Mouse (Mus musculus): ENCODE results near the gene Fgd2.

Gene Fgd2

GRCm38 (mm10) chr17:29399241-29399910 is 38.7 kb downstream of the Fgd2 start:
- peak; percentile 32 for DNase-seq

GRCm38 (mm10) chr17:29400044-29400443 is 39.3 kb downstream of the Fgd2 start:
- no peak for DNase-seq

GRCm38 (mm10) chr17:29401741-29402268 is 41.1 kb downstream of the Fgd2 start:
- DNase-seq, result no peak

GRCm38 (mm10) chr17:29403179-29403578 is 42.5 kb downstream of the Fgd2 start:
- no peak for DNase-seq

- no peak for DNase-seq
These were observed 44.8 kb downstream of the Fgd2 start for GRCm38 (mm10) chr17:29405501-29405900.

GRCm38 (mm10) chr17:29406077-29406476 is 45.4 kb downstream of the Fgd2 start:
- DNase-seq, result no peak

DNA sequence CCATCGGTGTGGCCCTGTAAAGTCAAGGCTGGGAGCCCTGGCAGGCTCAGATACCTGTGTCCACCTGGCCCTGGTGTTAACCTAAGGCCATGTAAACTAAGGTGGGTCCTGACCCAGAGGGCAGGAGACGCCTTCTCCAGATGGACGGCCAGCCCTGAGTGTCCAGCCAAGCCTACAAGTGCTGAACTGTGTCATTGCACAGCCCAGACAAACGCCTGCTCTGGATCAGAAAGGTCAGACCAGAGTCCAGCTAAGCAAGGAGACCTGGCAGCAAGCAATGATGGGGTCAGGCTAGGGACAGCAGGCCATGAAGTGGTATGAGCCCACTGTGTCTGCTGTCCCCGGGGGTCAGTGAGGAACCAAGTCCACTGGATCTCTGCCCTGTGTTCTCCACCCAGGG is 46.7 kb downstream of the Fgd2 start:
- DNase-seq, result no peak

DNA sequence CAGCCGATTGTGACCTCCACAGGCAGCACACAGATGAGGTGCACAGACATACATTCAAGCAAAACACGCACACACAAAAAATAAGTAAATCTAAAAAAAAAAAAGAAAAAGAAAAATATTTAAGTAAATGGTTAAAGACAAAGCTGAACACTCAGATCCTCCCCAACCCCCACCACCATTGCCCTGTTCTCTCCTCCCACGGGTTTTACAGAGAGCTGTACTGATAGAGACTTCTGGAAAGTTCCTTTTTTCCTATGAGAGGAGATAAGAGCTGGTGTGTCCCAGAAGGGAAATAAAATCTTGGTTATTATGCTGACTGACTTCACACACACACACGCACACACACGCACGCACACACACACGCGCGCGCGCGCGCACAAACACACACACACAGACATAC is 47.6 kb downstream of the Fgd2 start:
- no peak for DNase-seq

DNA sequence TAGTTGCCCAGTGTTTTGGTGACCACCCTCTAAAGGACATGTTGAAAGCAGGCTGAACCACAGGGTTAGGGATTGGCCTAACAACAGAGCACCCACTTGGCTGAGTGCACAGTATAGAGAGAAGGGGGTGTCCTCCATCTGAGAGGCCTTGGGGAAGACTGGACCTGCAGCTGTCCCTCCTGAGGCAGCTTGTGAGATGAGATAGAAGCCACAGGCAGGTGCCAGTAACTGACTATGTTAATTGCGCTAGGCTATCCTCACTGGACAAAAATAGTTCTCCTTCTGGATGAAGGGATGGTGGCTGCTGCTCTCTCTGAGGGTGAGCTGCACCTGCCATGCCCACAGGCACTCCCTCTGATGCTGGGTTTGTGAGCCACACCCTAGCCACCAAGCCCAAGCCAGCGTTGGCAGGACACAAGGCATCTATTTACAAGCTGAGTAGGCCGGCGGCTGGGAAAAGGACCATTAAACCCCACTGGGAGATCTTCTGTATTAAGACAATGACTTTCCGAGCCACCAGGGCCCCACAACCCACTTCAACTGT is 49.2 kb downstream of the Fgd2 start:
- DNase-seq, result no peak

GRCm38 (mm10) chr17:29411821-29412425 is 51.2 kb downstream of the Fgd2 start:
- no peak for DNase-seq

DNA sequence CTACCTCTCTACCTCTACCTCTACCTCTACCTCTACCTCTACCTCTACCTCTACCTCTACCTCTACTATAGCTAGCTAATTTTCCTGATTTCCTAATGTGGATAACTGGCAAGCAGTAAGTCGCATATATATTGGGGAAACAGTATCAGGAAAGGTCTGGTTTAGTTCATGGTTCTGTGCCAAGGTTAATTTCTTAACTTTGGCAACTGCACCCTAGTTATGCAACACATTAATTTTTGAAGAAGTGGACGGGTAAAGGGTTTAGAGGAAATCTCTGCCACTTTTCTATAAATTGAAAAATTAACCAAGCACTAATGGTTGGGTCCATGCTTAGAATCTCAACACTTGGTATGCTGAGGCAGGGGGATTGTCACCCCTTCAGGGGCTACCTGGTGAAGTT is 53.9 kb downstream of the Fgd2 start:
- no peak for DNase-seq

GRCm38 (mm10) chr17:29415761-29416662 is 55.3 kb downstream of the Fgd2 start:
- peak; percentile 59 for DNase-seq

- DNase-seq, result no peak
These were observed 56.0 kb downstream of the Fgd2 start for GRCm38 (mm10) chr17:29416757-29417156.

DNA sequence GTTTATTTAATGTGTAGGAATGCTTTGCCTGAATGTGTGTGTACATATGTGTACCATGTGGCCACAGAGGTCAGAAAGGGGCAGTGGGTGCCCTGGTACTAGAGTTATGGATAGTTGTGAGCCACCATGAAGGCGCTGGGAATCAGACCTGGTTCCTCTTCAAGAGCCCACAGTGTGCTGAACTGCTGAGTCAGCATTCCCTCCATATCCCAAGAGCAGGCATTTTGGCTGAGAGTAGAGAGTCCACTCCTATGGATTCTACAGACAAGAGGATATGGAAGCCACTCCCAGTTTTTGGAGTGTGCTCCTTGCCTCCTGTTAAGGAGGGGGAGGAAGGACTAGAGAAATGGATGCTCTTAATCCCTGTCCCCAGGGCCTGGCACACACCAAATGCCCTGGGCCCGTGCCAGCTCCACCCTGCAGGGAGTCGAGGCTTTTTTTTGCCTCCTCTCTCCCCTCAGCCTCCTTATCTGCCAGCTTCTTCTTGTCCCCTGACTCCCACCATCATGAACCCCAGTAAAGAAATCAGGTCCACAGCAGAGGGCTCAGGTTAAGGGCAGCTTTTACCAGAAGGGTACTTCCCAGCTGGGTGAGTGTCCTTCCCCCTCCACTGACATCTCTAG is 58.2 kb downstream of the Fgd2 start:
- no peak for DNase-seq

DNA sequence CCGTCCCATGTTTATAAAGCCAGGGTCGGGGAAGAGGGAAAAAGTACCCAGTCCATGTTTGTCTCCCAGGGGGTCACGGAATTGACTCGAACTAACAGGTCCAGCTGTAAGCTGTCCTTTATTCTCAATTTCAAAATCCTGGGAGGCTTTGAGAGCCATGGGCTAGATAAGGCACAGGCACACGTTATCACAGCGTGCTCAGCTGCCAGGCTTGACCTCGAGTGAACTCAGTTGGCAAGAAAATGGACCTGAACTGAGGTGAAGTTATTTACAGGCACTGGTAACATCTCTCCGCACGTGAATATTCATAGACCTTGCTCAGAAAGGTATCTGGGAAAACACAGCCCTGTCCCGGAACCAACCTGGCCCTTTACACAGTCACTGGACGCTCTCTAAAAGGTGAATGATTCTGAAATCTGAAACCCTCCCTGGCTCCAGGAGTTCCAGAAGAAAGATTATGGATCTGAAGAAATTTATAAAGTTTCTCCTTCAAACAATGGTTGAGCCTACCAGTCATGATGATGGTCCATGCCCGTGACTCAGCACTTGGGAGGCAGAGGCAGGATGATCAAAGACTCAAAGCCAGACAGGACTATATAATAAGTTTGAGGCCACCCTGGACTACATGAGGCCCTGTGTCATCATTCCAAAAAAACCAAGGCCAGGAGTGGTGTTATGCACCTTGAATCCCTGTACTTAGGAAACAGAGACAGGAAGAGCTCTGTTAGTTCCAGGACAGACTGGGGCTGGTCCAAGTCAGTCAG is 59.4 kb downstream of the Fgd2 start:
- DNase-seq, result no peak

GRCm38 (mm10) chr17:29421319-29421718 is 60.6 kb downstream of the Fgd2 start:
- no peak for DNase-seq

DNA sequence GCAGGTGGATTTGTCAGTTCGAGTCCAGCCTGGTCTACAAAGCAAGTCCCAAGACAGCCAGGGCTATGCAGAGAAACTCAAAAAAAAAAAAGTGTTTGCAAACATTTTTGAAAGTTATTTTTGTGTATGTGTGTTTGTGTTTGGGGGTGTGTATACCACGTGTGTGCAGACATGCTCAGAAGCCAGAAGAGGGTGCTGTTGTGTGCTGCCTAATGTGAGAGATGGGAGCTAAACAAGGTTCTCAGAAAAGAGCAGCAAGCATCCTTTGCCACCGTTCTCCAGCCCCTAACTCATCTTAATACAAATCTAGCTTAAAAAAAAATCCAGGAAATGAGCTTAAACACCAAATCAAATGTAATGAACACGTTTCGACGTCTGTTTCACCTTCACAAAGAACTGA is 61.6 kb downstream of the Fgd2 start:
- DNase-seq, result no peak

DNA sequence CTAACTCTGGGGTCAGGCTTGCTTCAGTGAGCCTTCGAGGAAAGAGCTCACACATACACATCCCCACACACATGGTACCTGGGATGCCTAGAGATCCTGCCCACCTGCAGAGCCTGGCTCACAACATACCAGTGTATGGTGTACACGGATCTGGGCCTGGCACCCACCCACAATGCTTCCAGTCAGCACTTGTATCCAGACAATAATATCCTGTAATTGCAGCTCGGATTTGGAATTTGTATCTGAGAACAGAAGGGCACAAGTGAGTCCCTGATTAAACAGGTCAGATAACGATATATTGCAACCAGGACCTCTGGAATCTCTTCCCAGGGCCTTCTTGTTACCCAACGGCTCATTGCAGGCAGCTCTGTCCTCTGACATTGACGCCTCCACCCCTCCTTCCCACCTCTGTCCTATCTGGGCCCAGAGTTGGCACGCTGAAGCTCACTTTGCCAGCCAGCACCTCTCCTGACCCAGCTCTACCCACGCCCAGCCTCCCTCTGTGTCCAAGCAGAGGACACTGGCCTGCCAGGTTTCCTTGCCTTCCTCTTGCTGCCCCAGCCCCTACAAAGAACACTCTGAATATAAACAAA is 62.3 kb downstream of the Fgd2 start:
- DNase-seq, result no peak

GRCm38 (mm10) chr17:29423991-29424390 is 63.3 kb downstream of the Fgd2 start:
- DNase-seq, result no peak

- DNase-seq, result no peak
These were observed 64.6 kb downstream of the Fgd2 start for GRCm38 (mm10) chr17:29425345-29425744.

GRCm38 (mm10) chr17:29428213-29428612 is 67.5 kb downstream of the Fgd2 start:
- no peak for DNase-seq

GRCm38 (mm10) chr17:29428826-29429225 is 68.1 kb downstream of the Fgd2 start:
- DNase-seq, result no peak

Data from lung, postnatal 10 days (tissue).